Mouse (Mus musculus) small intestine, adult 2 months (tissue): Measurements from ENCODE around the gene Ctsa. TPM values are rescaled to one million over a fixed set of nuclear protein-coding genes. Genes with fewer than 3 reads are reported as not detected.
A peak's percentile ranks its signal among the peaks of the same experiment; 100 is the strongest.

ENCODE experiments used
- H3K27ac ChIP-seq: fragments of 200-500 bp; 2 replicates; pipeline ENCODE4 v1.5.1; 2012; ENCODE audit warnings: low read depth, low read length, control low read depth, inconsistent platforms; ENCODE audit not compliant: insufficient read depth
- H3K27me3 ChIP-seq: fragments of 200-500 bp; 2 replicates; pipeline ENCODE4 v1.6.1; 2012; ENCODE audit warnings: mild to moderate bottlenecking, moderate library complexity, low read length, inconsistent platforms; ENCODE audit not compliant: control insufficient read depth, insufficient read depth
- H3K36me3 ChIP-seq: fragments of 200-500 bp; 2 replicates; pipeline ENCODE4 v1.6.1; 2012; ENCODE audit warnings: mild to moderate bottlenecking, low read length, control low read depth, inconsistent platforms; ENCODE audit not compliant: control insufficient read depth, insufficient read depth
- H3K4me1 ChIP-seq: fragments of 200-500 bp; 2 replicates; pipeline ENCODE4 v1.6.1; 2012; ENCODE audit warnings: low read length, inconsistent platforms, mixed read lengths; ENCODE audit not compliant: control insufficient read depth, insufficient read depth, insufficient read length
- H3K4me3 ChIP-seq: fragments of 200-500 bp; 2 replicates; pipeline ENCODE4 v1.5.1; 2012; ENCODE audit warnings: low read depth, mild to moderate bottlenecking, control low read depth, inconsistent platforms, low read length, moderate library complexity
- CTCF ChIP-seq: fragments of 200-500 bp; IDR thresholded peaks from 2 replicates; pipeline ENCODE4 v1.5.1; 2012; ENCODE audit warnings: low read depth, mild to moderate bottlenecking, control low read depth, inconsistent platforms, low read length, moderate library complexity, mixed read lengths; ENCODE audit not compliant: insufficient replicate concordance, insufficient read length; ENCODE audit errors: extremely low read depth
- POLR2A ChIP-seq: fragments of 200-500 bp; IDR thresholded peaks from 2 replicates; pipeline ENCODE4 v1.6.1; 2012; ENCODE audit warnings: low read depth, mild to moderate bottlenecking, control low read depth, inconsistent platforms, low read length, moderate library complexity
- WGBS: fragments of 180-500 bp; shearing (Covaris S2); methylation state at CpG from one replicate; pipeline ENCODE4 v1.1.7; 2018; 5-methylcytosine and 5-hydroxymethylcytosine counted together
- polyA plus RNA-seq: library from polyadenylated mRNA; depleted of rRNA; stranded (reverse); fragments of >200 nt; gene quantifications from 2 replicates; pipeline ENCODE4 v1.2.3, GENCODE M21; 2012

Gene Ctsa
- polyA plus RNA-seq, 1 experiment, result 235 TPM

- Histone ChIP-seq H3K27ac (no peak overlapping the region), H3K27me3 (no peaks in the 10 kb centered on the region), H3K36me3 (peaks cover 25% of the 10 kb centered on the region), H3K4me1 (peaks cover 7% of the 10 kb centered on the region; the same call in 1 of the 2 replicates), H3K4me3 (no peak overlapping the region)
- 80% methylated on average over 4 of the region's 4 CpGs for WGBS
- TF ChIP-seq CTCF, result no peak
Measured at GRCm38 (mm10) chr2:164788411-164788810, 44.3 kb upstream of the Ctsa start.

DNA sequence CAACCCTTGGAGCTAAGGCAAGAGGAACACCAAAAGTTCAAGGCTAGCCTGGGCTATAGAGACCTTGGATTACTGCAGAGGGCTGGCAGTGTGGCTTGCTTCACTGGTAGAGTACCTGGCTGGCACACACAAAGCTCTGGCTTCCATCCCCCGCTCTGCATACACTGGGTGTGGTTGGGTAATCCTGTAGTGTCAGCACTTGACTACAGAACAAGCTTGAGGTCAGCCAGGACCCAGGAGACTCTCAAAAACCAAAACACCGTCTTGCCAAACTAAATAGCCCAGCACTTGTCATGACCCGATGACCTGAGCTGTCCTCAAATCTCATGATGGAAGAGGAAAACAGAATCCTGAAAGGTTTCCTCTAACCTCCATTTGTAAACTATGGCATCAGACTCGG, 42.2 kb upstream of the Ctsa start:
- no peaks in the 10 kb centered on the region for H3K27me3 ChIP-seq
- H3K27ac ChIP-seq, result no peak overlapping the region
- H3K4me1 ChIP-seq, result peaks cover 4% of the 10 kb centered on the region; the same call in 1 of the 2 replicates
- no peak for TF ChIP-seq CTCF
- no peak for TF ChIP-seq POLR2A
- 64% methylated on average over 4 of the region's 4 CpGs for WGBS
- no peak overlapping the region for H3K4me3 ChIP-seq
- H3K36me3 ChIP-seq, result peaks cover 39% of the 10 kb centered on the region

DNA sequence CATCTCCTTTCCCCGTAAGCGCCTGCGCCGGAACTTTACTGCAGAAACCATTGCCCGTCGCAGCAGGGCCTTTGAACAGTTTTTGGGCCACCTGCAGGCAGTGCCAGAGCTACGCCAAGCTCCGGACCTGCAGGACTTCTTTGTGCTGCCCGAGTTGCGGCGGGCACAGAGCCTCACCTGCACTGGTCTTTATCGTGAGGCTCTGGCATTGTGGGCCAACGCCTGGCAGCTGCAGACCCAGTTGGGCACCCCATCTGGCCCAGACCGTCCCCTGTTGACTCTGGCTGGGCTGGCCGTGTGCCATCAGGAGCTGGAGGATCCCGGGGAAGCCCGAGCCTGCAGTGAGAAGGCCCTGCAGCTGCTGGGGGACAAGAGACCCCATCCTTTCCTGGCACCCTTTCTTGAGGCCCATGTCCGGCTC, 40.8 kb upstream of the Ctsa start:
- Histone ChIP-seq H3K4me1 (no peaks in the 10 kb centered on the region), H3K36me3 (peaks cover 52% of the 10 kb centered on the region), H3K27ac (no peak overlapping the region), H3K27me3 (no peaks in the 10 kb centered on the region), H3K4me3 (no peak overlapping the region)
- TF ChIP-seq POLR2A, result no peak
- TF ChIP-seq CTCF, result no peak
- WGBS, result 87% methylated on average over 18 of the region's 18 CpGs

DNA sequence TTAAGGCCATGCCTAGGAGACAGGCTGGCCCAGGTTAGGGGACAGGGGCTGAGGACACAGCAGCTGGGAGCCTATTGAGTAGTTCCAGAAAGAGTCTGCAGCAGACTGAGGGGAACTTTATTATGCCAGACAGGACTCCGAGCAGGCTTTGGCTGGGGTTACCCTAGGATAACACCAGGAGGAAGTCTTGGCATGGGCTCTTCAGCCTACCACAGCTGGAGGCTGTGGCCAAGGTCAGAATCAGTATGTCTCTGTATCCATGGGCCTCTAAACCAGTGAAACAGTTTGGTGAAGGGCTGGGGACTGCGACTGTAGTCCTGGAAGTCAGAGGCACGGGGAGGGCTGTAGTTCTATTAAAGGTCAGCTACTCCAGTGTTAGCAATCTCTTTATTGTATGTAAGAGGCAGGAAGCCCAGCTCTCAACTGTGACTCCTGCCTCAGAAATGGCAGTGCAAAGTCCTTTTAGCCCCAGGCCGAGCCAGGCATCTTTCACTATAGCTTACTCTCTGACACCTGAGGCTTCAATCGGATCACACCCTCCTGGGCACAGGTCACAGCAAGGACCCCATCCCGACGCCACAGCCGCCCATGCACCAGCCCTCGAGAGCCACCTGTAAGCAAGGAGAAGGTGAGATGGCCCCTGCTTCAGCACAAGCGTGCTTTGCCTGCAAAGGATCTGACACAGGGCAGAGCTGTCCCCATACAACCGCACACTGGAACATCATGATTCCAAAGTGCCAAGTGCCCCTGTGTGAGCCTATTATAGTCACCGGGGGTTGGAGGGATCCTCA, 40.1 kb upstream of the Ctsa start:
- 87% methylated on average over 12 of the region's 12 CpGs for WGBS
- H3K27me3 ChIP-seq, result no peaks in the 10 kb centered on the region
- H3K4me1 ChIP-seq, result no peaks in the 10 kb centered on the region
- H3K36me3 ChIP-seq, result peaks cover 57% of the 10 kb centered on the region
- H3K4me3 ChIP-seq, result no peak overlapping the region
- no peak overlapping the region for H3K27ac ChIP-seq
- TF ChIP-seq CTCF (peak; percentile 5; the same call in 1 of the 2 replicates), POLR2A (no peak)

DNA sequence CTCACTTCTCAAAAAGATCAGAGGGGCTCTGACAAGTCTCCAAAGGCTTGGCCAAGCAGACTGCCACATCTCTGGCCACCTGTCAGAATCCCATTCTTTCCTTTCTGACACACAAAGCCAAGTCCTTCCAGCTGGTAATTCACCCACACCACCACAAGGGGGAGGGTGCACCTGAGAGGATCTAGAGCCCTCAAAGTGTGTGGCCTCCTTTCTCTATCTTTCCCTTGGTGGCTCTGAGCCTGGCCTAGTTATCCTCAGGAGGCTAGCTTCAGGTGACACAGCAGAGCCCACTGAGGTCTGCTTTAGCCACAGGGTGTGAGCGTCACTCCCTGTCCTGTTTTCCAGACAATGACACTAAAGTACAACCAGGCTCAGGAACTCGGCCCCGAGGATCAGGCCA, 39.4 kb upstream of the Ctsa start:
- H3K4me1 ChIP-seq, result no peaks in the 10 kb centered on the region
- H3K4me3 ChIP-seq, result no peak overlapping the region
- WGBS, result 74% methylated on average over 3 of the region's 3 CpGs
- no peaks in the 10 kb centered on the region for H3K27me3 ChIP-seq
- no peak overlapping the region for H3K27ac ChIP-seq
- peaks cover 61% of the 10 kb centered on the region for H3K36me3 ChIP-seq
- TF ChIP-seq POLR2A (no peak), CTCF (peak; percentile 66; the same call in 1 of the 2 replicates)

DNA sequence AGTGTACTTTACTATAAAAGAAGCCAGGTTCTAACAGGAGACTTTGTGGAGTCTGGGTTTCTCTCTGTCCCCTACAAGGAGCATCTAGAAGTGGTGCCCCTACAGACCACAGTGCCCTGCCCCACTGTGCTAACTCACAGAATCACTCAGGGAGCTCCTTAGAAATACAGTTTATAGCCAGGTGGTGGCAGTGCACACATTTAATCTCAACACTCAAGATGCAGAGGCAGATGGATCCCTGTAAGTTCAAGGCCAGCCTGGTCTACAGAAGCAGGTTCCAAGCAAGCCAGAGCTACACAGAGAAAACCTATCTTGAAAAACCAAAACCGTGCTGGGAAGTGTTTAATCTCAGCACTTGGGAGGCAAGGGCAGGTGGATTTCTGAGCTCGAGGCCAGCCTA, 38.9 kb upstream of the Ctsa start:
- TF ChIP-seq CTCF, result no peak
- WGBS, result 93% methylated on average over 2 of the region's 2 CpGs
- Histone ChIP-seq H3K4me3 (no peak overlapping the region), H3K27ac (no peak overlapping the region), H3K4me1 (no peaks in the 10 kb centered on the region), H3K36me3 (peaks cover 62% of the 10 kb centered on the region), H3K27me3 (no peaks in the 10 kb centered on the region)

GRCm38 (mm10) chr2:164794293-164794692, 38.4 kb upstream of the Ctsa start:
- peak; percentile 95; the same call in 1 of the 2 replicates for TF ChIP-seq CTCF
- TF ChIP-seq POLR2A, result no peak
- peaks cover 60% of the 10 kb centered on the region for H3K36me3 ChIP-seq

More at GRCm38 (mm10) chr2:164794293-164794692, 38.4 kb upstream of the Ctsa start:
- 19% methylated on average over 5 of the region's 5 CpGs for WGBS
- Histone ChIP-seq H3K27me3 (no peaks in the 10 kb centered on the region), H3K27ac (no peak overlapping the region), H3K4me1 (no peaks in the 10 kb centered on the region), H3K4me3 (no peak overlapping the region)
